Mouse (Mus musculus): Measurements from ENCODE around the gene Slc25a5.

The Slc25a5 gene

GRCm38 (mm10) chrX:36843346-36843990 lies 48.0 kb downstream of the Slc25a5 start:
- DNase-seq = no peak

GRCm38 (mm10) chrX:36847152-36847551 lies 51.7 kb downstream of the Slc25a5 start:
- no peak for DNase-seq
